Mouse (Mus musculus): ENCODE data around the gene Stra6. TPM values are rescaled to one million over a fixed set of nuclear protein-coding genes. Genes with fewer than 3 reads are reported as not detected.

The Stra6 gene
- total and polyA plus RNA-seq, 3 experiments = 0.08 to 0.09 (median 0.08) TPM

GRCm38 (mm10) chr9:58031895-58032294 lies 31.7 kb upstream of the Stra6 start:
- H3K9ac ChIP-seq (ENCODE audit: insufficient read depth, low read depth) = no peak overlapping the region
- DNase-seq (ENCODE audit: extremely low read depth) = no peak
- in situ Hi-C loops (cut with MboI; ENCODE audit: low pct_ligation_motif_present, low pct_unique_long_range_greater_than_20kb, low sequenced_read_pairs) (loop anchor here (5.0 kb wide), 1 partner anchor 175 kb away; no protein-coding TSS in a partner anchor), dilution Hi-C loops (cut with MboI; ENCODE audit: extremely low pct_ligation_motif_present, extremely low pct_unique_long_range_greater_than_20kb, low sequenced_read_pairs) (no loop called here)
- peaks cover 7% of the 10 kb centered on the region for H3K27me3 ChIP-seq (replicated peaks)
- no peaks in the 10 kb centered on the region for H3K79me2 ChIP-seq (replicated peaks; ENCODE audit: control insufficient read depth, extremely low read depth, insufficient read depth, poor library complexity, severe bottlenecking)
- no peak overlapping the region for H3K4me2 ChIP-seq (ENCODE audit: insufficient read depth, low read depth, poor library complexity, severe bottlenecking)
- no peak for TF ChIP-seq GABPA (IDR thresholded peaks at IDR 0.05; ENCODE audit: insufficient replicate concordance, low read depth, low read length)
- no peaks in the 10 kb centered on the region for H3K9me3 ChIP-seq (replicated peaks; ENCODE audit: low read length)
- H3K4me3 ChIP-seq (replicated peaks in 1 of 3; ENCODE audit: low read depth in 2 of 3, low read length in 2 of 3, poor library complexity in 1 of 3) = no peak overlapping the region
- H3K27ac ChIP-seq (ENCODE audit: insufficient read depth, low read depth) = no peak overlapping the region
- H3K36me3 ChIP-seq (replicated peaks in 1 of 2; ENCODE audit: control insufficient read depth in 1 of 2, insufficient read depth in 1 of 2, low read length in 1 of 2) = no peaks in the 10 kb centered on the region
- peaks cover 0 to 3% of the 10 kb centered on the region in 2 experiments; a peak in 1 of 4 replicates for H3K4me1 ChIP-seq (ENCODE audit: control insufficient read depth in 1 of 2, insufficient read depth in 2 of 2)

GRCm38 (mm10) chr9:58035519-58035918 lies 28.1 kb upstream of the Stra6 start:
- Histone ChIP-seq H3K4me3 (replicated peaks in 1 of 3; ENCODE audit: low read depth in 2 of 3, low read length in 2 of 3, poor library complexity in 1 of 3) (no peak overlapping the region), H3K79me2 (replicated peaks; ENCODE audit: control insufficient read depth, extremely low read depth, insufficient read depth, poor library complexity, severe bottlenecking) (no peaks in the 10 kb centered on the region), H3K27ac (ENCODE audit: insufficient read depth, low read depth) (no peak overlapping the region), H3K27me3 (replicated peaks) (peaks cover 6% of the 10 kb centered on the region), H3K4me1 (ENCODE audit: control insufficient read depth in 1 of 2, insufficient read depth in 2 of 2) (peaks cover 3 to 5% of the 10 kb centered on the region in 2 experiments; a peak in 3 of 4 replicates), H3K36me3 (replicated peaks in 1 of 2; ENCODE audit: control insufficient read depth in 1 of 2, insufficient read depth in 1 of 2, low read length in 1 of 2) (no peaks in the 10 kb centered on the region), H3K9ac (ENCODE audit: insufficient read depth, low read depth) (no peak overlapping the region), H3K4me2 (ENCODE audit: insufficient read depth, low read depth, poor library complexity, severe bottlenecking) (no peak overlapping the region), H3K9me3 (replicated peaks; ENCODE audit: low read length) (no peaks in the 10 kb centered on the region)
- dilution Hi-C loops (cut with MboI; ENCODE audit: extremely low pct_ligation_motif_present, extremely low pct_unique_long_range_greater_than_20kb, low sequenced_read_pairs) = no loop called here
- DNase-seq (ENCODE audit: extremely low read depth) = no peak
- in situ Hi-C loops (cut with MboI; ENCODE audit: low pct_ligation_motif_present, low pct_unique_long_range_greater_than_20kb, low sequenced_read_pairs) = no loop called here
- no peak for TF ChIP-seq ELF1 (IDR thresholded peaks at IDR 0.05; ENCODE audit: low read depth, low read length)
- TF ChIP-seq RAD21 (IDR thresholded peaks at IDR 0.05; ENCODE audit: low read depth, low read length) = no peak
- no peak for TF ChIP-seq CTCF (conservative IDR thresholded peaks at IDR 0.05 in 1 of 2, IDR thresholded peaks at IDR 0.05 in 1 of 2; ENCODE audit: low read depth in 2 of 2, low read length in 2 of 2)
- no peak for TF ChIP-seq TCF12 (IDR thresholded peaks at IDR 0.05; ENCODE audit: low read depth, low read length)
- TF ChIP-seq POLR2A (IDR thresholded peaks at IDR 0.05; ENCODE audit: low read depth, low read length) = no peak
- TF ChIP-seq GABPA (IDR thresholded peaks at IDR 0.05; ENCODE audit: insufficient replicate concordance, low read depth, low read length) = no peak
- TF ChIP-seq KAT2A (IDR thresholded peaks at IDR 0.05; ENCODE audit: insufficient replicate concordance, low read length) = no peak
- no peak for TF ChIP-seq UBTF (IDR thresholded peaks at IDR 0.05; ENCODE audit: low read depth, low read length)
- TF ChIP-seq ZNF384 (IDR thresholded peaks at IDR 0.05; ENCODE audit: low read depth, low read length) = no peak
- TF ChIP-seq PAX5 (IDR thresholded peaks at IDR 0.05; ENCODE audit: low read length) = no peak
- TF ChIP-seq EP300 (IDR thresholded peaks at IDR 0.05; ENCODE audit: low read length) = no peak
- TF ChIP-seq NRF1 (IDR thresholded peaks at IDR 0.05; ENCODE audit: low read depth, low read length) = no peak
- no peak for TF ChIP-seq SMC3 (IDR thresholded peaks at IDR 0.05; ENCODE audit: low read depth, low read length)
- TF ChIP-seq SIN3A (IDR thresholded peaks at IDR 0.05; ENCODE audit: low read length) = no peak
- no peak for TF ChIP-seq BHLHE40 (IDR thresholded peaks at IDR 0.05; ENCODE audit: low read depth, low read length)

All from CH12.LX (cell line).